Mouse (Mus musculus): Measurements from ENCODE around the gene Myh9. TPM values are rescaled to one million over a fixed set of nuclear protein-coding genes. Genes with fewer than 3 reads are reported as not detected.
"Not testable (repeated sequence)": the region's sequence is repeated elsewhere in the genome, so short reads cannot be mapped to it uniquely, and the experiment has no call there.

Myh9 gene
- polyA plus RNA-seq, 1 experiment: 36.0 TPM

GRCm38 (mm10) chr15:77877209-77877608 is 35.2 kb upstream of the Myh9 start:
- H3K27ac ChIP-seq (replicated peaks; ENCODE audit: low read depth, low read length): no peak overlapping the region
- no peaks in the 10 kb centered on the region; the same call in 1 of the 2 replicates for H3K4me1 ChIP-seq (ENCODE audit: control insufficient read depth, insufficient read depth, insufficient read length, low read length)

DNA sequence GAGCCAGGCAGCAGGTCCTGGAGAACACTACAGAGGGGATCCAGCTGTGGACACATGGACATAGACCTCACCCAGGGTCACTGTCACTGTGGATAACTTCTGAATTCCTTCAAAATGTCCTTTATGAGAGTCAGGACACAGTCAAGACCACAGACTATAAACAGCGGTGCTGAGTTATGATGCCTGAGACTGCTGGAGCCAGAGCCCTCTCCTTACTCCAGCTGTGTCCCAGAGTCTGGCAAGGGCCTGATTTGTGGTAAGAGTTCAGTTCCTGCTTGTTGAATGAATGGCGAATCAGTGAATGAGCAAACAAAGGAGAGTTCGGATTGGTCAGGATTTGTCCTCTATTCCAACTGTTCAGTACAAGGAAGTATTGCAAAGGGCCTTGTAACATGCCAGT is 34.7 kb upstream of the Myh9 start:
- Histone ChIP-seq H3K4me1 (ENCODE audit: control insufficient read depth, insufficient read depth, insufficient read length, low read length) (no peaks in the 10 kb centered on the region; the same call in 1 of the 2 replicates), H3K4me3 (ENCODE audit: insufficient read depth, low read depth, low read length) (no peak overlapping the region), H3K27ac (replicated peaks; ENCODE audit: low read depth, low read length) (no peak overlapping the region)

More at GRCm38 (mm10) chr15:77877209-77877608, 35.2 kb upstream of the Myh9 start:
- H3K4me3 ChIP-seq (ENCODE audit: insufficient read depth, low read depth, low read length): no peak overlapping the region

- H3K4me3 ChIP-seq (ENCODE audit: insufficient read depth, low read depth, low read length): no peak overlapping the region
- H3K4me1 ChIP-seq (ENCODE audit: control insufficient read depth, insufficient read depth, insufficient read length, low read length): no peaks in the 10 kb centered on the region; the same call in 1 of the 2 replicates
- H3K27ac ChIP-seq (replicated peaks; ENCODE audit: low read depth, low read length): no peak overlapping the region
These were observed 34.0 kb upstream of the Myh9 start for GRCm38 (mm10) chr15:77875953-77876352.

GRCm38 (mm10) chr15:77874807-77875206 is 32.8 kb upstream of the Myh9 start:
- no peak overlapping the region for H3K27ac ChIP-seq (replicated peaks; ENCODE audit: low read depth, low read length)
- no peak overlapping the region for H3K4me3 ChIP-seq (ENCODE audit: insufficient read depth, low read depth, low read length)
- no peaks in the 10 kb centered on the region; the same call in 1 of the 2 replicates for H3K4me1 ChIP-seq (ENCODE audit: control insufficient read depth, insufficient read depth, insufficient read length, low read length)

DNA sequence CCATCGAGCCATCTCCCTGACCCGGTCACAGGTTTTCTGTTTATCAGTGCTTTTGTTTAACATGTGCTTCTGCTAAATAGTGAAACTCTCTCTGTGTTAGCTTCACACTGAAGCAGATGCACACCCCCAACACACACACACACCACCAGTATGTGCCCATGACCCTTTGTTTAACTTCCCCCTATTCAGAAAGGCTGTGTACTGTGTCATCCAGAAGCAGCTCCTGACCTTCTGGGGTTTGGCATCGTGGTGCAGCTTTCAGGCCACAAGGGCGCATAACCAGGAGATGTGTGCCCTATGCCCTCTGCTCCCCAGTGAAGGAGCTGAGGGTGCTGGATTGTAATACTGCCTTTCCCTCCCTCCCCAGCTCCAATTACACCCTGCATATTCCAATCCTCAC is 32.3 kb upstream of the Myh9 start:
- Histone ChIP-seq H3K4me1 (ENCODE audit: control insufficient read depth, insufficient read depth, insufficient read length, low read length) (no peaks in the 10 kb centered on the region), H3K27ac (replicated peaks; ENCODE audit: low read depth, low read length) (no peak overlapping the region), H3K4me3 (ENCODE audit: insufficient read depth, low read depth, low read length) (no peak overlapping the region)

GRCm38 (mm10) chr15:77873564-77873963 is 31.6 kb upstream of the Myh9 start:
- no peak overlapping the region for H3K27ac ChIP-seq (replicated peaks; ENCODE audit: low read depth, low read length)
- no peaks in the 10 kb centered on the region for H3K4me1 ChIP-seq (ENCODE audit: control insufficient read depth, insufficient read depth, insufficient read length, low read length)
- H3K4me3 ChIP-seq (ENCODE audit: insufficient read depth, low read depth, low read length): no peak overlapping the region

DNA sequence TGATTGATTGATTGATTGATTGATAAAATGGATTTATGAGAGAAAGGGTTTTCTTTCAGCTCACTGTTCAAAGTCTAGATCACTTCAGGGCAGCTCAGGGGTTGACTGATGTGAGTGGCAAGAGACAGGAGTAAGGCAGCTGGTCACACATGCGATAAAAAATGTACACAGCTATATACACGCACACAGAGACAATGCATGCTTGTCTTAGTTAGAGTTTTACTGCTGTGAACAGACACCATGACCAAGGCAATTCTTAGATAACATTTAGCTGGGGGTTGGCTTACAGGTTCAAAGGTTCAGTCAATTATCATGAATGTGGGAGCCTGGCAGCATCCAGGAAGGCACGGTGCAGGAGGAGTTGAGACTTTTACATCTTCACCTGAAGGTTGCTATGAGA is 31.0 kb upstream of the Myh9 start:
- Histone ChIP-seq H3K4me3 (ENCODE audit: insufficient read depth, low read depth, low read length) (no peak overlapping the region), H3K27ac (replicated peaks; ENCODE audit: low read depth, low read length) (no peak overlapping the region), H3K4me1 (ENCODE audit: control insufficient read depth, insufficient read depth, insufficient read length, low read length) (no peaks in the 10 kb centered on the region)

DNA sequence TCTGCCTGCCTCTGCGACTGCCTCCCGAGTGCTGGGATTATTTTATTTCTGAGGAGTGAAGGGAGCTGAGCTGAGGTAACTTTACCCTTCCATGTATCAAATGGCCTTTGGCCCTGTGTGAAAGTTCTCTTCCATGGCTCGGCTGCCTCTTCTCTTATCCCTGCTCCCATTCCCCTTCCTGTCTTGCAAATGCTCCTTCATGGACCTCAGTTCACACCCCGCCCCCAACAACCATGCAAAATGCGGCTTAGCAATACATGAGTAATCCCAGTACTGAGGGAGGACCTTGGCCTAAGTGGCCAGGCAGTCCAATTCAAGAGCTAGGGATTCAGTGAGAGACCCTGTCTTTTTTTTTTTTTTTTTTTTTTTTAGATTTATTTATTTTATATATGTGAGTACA is 26.4 kb upstream of the Myh9 start:
- H3K27ac ChIP-seq (replicated peaks; ENCODE audit: low read depth, low read length): 0 out of 2 replicates have a peak overlapping the region, but pooled peaks have one; percentile 2
- no peak overlapping the region for H3K4me3 ChIP-seq (ENCODE audit: insufficient read depth, low read depth, low read length)
- peaks cover 16% of the 10 kb centered on the region for H3K4me1 ChIP-seq (ENCODE audit: control insufficient read depth, insufficient read depth, insufficient read length, low read length)

- H3K27ac ChIP-seq (replicated peaks; ENCODE audit: low read depth, low read length): peak overlapping the region; percentile 98
These were observed 25.4 kb upstream of the Myh9 start for GRCm38 (mm10) chr15:77867231-77867968.

DNA sequence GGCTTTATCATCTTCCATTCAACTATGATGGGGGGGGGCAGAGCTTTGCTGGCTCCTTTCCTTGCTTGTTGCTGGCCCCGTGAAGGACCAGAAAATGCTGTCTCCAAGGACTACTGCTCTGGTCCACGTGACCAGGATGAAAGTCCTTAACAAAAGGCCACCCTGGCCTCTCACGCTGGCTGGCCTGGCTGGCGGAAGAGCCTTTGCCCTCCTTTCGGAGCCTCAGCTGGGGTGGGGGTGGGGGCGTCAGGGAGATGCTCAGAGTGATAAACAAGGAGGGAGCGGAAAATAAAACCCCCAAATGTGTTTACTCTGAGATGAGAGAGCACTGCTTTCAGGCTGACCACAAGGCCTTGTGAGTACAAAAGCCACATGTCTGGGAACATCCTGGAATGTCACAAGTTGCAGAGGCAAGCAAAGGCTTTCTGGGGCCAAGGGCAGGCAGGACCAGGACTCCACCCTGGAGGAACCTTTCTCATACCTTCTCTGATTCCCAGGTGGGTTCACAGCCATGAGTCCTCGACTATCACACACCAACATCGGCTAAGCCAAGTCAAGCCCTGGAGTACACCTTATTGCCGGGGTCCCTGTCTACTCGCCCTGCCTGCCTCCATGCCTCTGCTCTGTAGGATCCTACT is 24.7 kb upstream of the Myh9 start:
- peaks cover 22% of the 10 kb centered on the region for H3K4me1 ChIP-seq (ENCODE audit: control insufficient read depth, insufficient read depth, insufficient read length, low read length)
- H3K27ac ChIP-seq (replicated peaks; ENCODE audit: low read depth, low read length): peak overlapping the region; percentile 98
- H3K4me3 ChIP-seq (ENCODE audit: insufficient read depth, low read depth, low read length): no peak overlapping the region

More at GRCm38 (mm10) chr15:77867231-77867968, 25.4 kb upstream of the Myh9 start:
- not testable (repeated sequence) for H3K4me3 ChIP-seq (ENCODE audit: insufficient read depth, low read depth, low read length)
- H3K4me1 ChIP-seq (ENCODE audit: control insufficient read depth, insufficient read depth, insufficient read length, low read length): peaks cover 22% of the 10 kb centered on the region

GRCm38 (mm10) chr15:77864063-77864758 is 22.2 kb upstream of the Myh9 start:
- Histone ChIP-seq H3K27ac (replicated peaks; ENCODE audit: low read depth, low read length) (peak overlapping the region; percentile 78), H3K4me1 (ENCODE audit: control insufficient read depth, insufficient read depth, insufficient read length, low read length) (peaks cover 22% of the 10 kb centered on the region), H3K4me3 (ENCODE audit: insufficient read depth, low read depth, low read length) (no peak overlapping the region)

- Histone ChIP-seq H3K27ac (replicated peaks; ENCODE audit: low read depth, low read length) (peak overlapping the region; percentile 82), H3K4me3 (ENCODE audit: insufficient read depth, low read depth, low read length) (no peak overlapping the region), H3K4me1 (ENCODE audit: control insufficient read depth, insufficient read depth, insufficient read length, low read length) (peaks cover 22% of the 10 kb centered on the region)
These were observed 21.3 kb upstream of the Myh9 start for GRCm38 (mm10) chr15:77862991-77863972.

DNA sequence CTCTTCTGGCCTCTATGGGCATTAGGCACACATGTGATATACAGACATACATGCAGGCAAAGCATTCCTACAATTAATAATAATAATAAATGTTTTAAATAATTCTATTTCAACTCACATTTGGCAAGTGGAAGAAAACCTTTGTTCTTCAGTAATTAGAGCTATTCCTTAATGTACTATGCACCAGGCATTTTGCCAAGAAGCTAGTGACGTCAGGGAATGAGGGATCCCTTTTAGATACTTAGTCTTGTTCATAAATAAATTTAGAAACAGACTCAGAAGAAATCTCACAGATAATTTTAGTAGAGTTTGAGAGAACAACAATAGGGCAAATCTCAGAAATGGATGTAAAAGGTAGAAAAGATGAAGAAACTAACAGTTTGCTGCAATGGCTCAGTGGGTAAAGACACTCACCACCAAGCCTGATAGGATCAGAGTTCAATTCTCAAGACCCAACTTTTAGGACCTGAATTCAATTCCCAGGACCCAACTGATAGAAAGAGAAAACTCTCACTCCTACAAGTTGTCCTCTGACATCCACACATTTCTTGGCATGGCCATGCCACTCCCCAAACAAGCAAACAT is 18.2 kb upstream of the Myh9 start:
- Histone ChIP-seq H3K4me1 (ENCODE audit: control insufficient read depth, insufficient read depth, insufficient read length, low read length) (peaks cover 20% of the 10 kb centered on the region), H3K4me3 (ENCODE audit: insufficient read depth, low read depth, low read length) (no peak overlapping the region), H3K27ac (replicated peaks; ENCODE audit: low read depth, low read length) (peak overlapping the region; percentile 33; the same call in 1 of the 2 replicates)

GRCm38 (mm10) chr15:77857662-77858156 is 15.7 kb upstream of the Myh9 start:
- peak overlapping the region; percentile 24; the same call in 1 of the 2 replicates for H3K27ac ChIP-seq (replicated peaks; ENCODE audit: low read depth, low read length)
- peak overlapping the region; percentile 25 for H3K4me3 ChIP-seq (ENCODE audit: insufficient read depth, low read depth, low read length)
- H3K4me1 ChIP-seq (ENCODE audit: control insufficient read depth, insufficient read depth, insufficient read length, low read length): peaks cover 8% of the 10 kb centered on the region
